Mouse (Mus musculus) bone marrow, adult 2 months (tissue): ENCODE results near the gene Uaca. TPM values are rescaled to one million over a fixed set of nuclear protein-coding genes. Genes with fewer than 3 reads are reported as not detected.
"Not testable (repeated sequence)": the region's sequence is repeated elsewhere in the genome, so short reads cannot be mapped to it uniquely, and the experiment has no call there.

Experiments used
- H3K27ac ChIP-seq: fragments of 200-500 bp; 2 replicates; pipeline ENCODE4 v1.5.1; 2012; ENCODE audit warnings: low read depth, mild to moderate bottlenecking, control low read depth, inconsistent platforms, low read length; ENCODE audit not compliant: control insufficient read depth, poor library complexity, insufficient read depth
- H3K4me1 ChIP-seq: fragments of 200-500 bp; 2 replicates; pipeline ENCODE4 v1.6.1; 2011; ENCODE audit warnings: low read length; ENCODE audit not compliant: control insufficient read depth, insufficient read depth
- H3K4me3 ChIP-seq: fragments of 200-500 bp; replicated peaks from 2 replicates; pipeline ENCODE3; 2011; ENCODE audit warnings: mild to moderate bottlenecking, low read depth, low read length, control low read depth; ENCODE audit not compliant: control insufficient read depth
- CTCF ChIP-seq: fragments of 200-500 bp; IDR thresholded peaks from 2 replicates; pipeline ENCODE4 v1.5.1; 2011; ENCODE audit warnings: low read length, control low read depth; ENCODE audit not compliant: control insufficient read depth, insufficient read depth
- POLR2A ChIP-seq: fragments of 200-500 bp; IDR thresholded peaks from 2 replicates; pipeline ENCODE4 v1.6.1; 2011; ENCODE audit warnings: low read depth, mild to moderate bottlenecking, control low read depth, low read length, borderline replicate concordance; ENCODE audit not compliant: control insufficient read depth
- WGBS: fragments of 180-500 bp; shearing (Covaris S2); methylation state at CpG from one replicate; pipeline ENCODE4 v1.1.7; 2018; 5-methylcytosine and 5-hydroxymethylcytosine counted together
- polyA plus RNA-seq: library from polyadenylated mRNA; stranded (reverse); fragments of >200 nt; gene quantifications from 2 replicates; pipeline ENCODE4 v1.2.4, GENCODE M21; 2011; ENCODE audit warnings: low replicate concordance; ENCODE audit not compliant: missing spikeins, insufficient read depth, insufficient read length

The Uaca gene
- polyA plus RNA-seq, 1 experiment = 3.8 TPM

- Histone ChIP-seq H3K27ac (no peak overlapping the region), H3K4me1 (no peaks in the 10 kb centered on the region), H3K4me3 (no peak overlapping the region)
- WGBS = 88% methylated on average over 1 of the region's 1 CpGs
- TF ChIP-seq CTCF (no peak), POLR2A (no peak)
Measured at GRCm38 (mm10) chr9:60801746-60802145, 7.4 kb downstream of the Uaca start.

- no peaks in the 10 kb centered on the region for H3K4me1 ChIP-seq
- 84% methylated on average over 5 of the region's 5 CpGs for WGBS
- no peak overlapping the region for H3K27ac ChIP-seq
- TF ChIP-seq CTCF (no peak), POLR2A (no peak)
- H3K4me3 ChIP-seq = no peak overlapping the region
Measured at GRCm38 (mm10) chr9:60802341-60802740, 8.0 kb downstream of the Uaca start.

- H3K4me1 ChIP-seq = no peaks in the 10 kb centered on the region; the same call in 1 of the 2 replicates
- no peak for TF ChIP-seq CTCF
- H3K27ac ChIP-seq = no peak overlapping the region
- no peak overlapping the region for H3K4me3 ChIP-seq
- 82% methylated on average over 2 of the region's 2 CpGs for WGBS
Measured at GRCm38 (mm10) chr9:60806021-60806420, 11.7 kb downstream of the Uaca start.

GRCm38 (mm10) chr9:60807996-60808395, 13.7 kb downstream of the Uaca start:
- H3K4me3 ChIP-seq = no peak overlapping the region
- H3K4me1 ChIP-seq = no peaks in the 10 kb centered on the region; the same call in 1 of the 2 replicates
- WGBS = 17% methylated on average over 5 of the region's 5 CpGs
- H3K27ac ChIP-seq = no peak overlapping the region
- TF ChIP-seq POLR2A = no peak

- TF ChIP-seq POLR2A = no peak
- TF ChIP-seq CTCF = no peak
Measured at GRCm38 (mm10) chr9:60813139-60813880, 19.0 kb downstream of the Uaca start.

GRCm38 (mm10) chr9:60815502-60815901, 21.2 kb downstream of the Uaca start:
- H3K4me3 ChIP-seq = no peak overlapping the region
- no peak overlapping the region for H3K27ac ChIP-seq
- 0 out of 2 replicates have a peak, but pooled peaks cover 2% of the 10 kb centered on the region for H3K4me1 ChIP-seq
- 87% methylated on average over 8 of the region's 8 CpGs for WGBS
- TF ChIP-seq POLR2A (no peak), CTCF (no peak)

More at GRCm38 (mm10) chr9:60813139-60813880, 19.0 kb downstream of the Uaca start:
- WGBS = 22% methylated on average over 11 of the region's 11 CpGs
- no peak overlapping the region for H3K27ac ChIP-seq
- no peak overlapping the region for H3K4me3 ChIP-seq
- peaks cover 2% of the 10 kb centered on the region; the same call in 1 of the 2 replicates for H3K4me1 ChIP-seq

GRCm38 (mm10) chr9:60817585-60817984, 23.2 kb downstream of the Uaca start:
- H3K27ac ChIP-seq = no peak overlapping the region
- no peak overlapping the region for H3K4me3 ChIP-seq
- 0 out of 2 replicates have a peak, but pooled peaks cover 2% of the 10 kb centered on the region for H3K4me1 ChIP-seq
- WGBS = 87% methylated on average over 5 of the region's 5 CpGs
- TF ChIP-seq POLR2A = no peak
- TF ChIP-seq CTCF = no peak

GRCm38 (mm10) chr9:60818582-60818981, 24.2 kb downstream of the Uaca start:
- 48% methylated on average over 8 of the region's 8 CpGs for WGBS

GRCm38 (mm10) chr9:60819340-60819739, 25.0 kb downstream of the Uaca start:
- 7% methylated on average over 1 of the region's 1 CpGs for WGBS
- H3K4me3 ChIP-seq = no peak overlapping the region
- H3K27ac ChIP-seq = no peak overlapping the region
- no peaks in the 10 kb centered on the region for H3K4me1 ChIP-seq
- no peak for TF ChIP-seq POLR2A
- TF ChIP-seq CTCF = no peak

More at GRCm38 (mm10) chr9:60818582-60818981, 24.2 kb downstream of the Uaca start:
- not testable (repeated sequence) for H3K27ac ChIP-seq, H3K4me1 ChIP-seq, H3K4me3 ChIP-seq
